In genomic region chr14:21048879-21049278, GRCm38 (mm10) we compare ENCODE assay signal across 10 mouse cellular contexts. TPM values are rescaled to one million over a fixed set of nuclear protein-coding genes. Genes with fewer than 3 reads are reported as not detected.
DNase-seq lines count a peak whose midpoint lies in the region; ATAC-seq and TF ChIP-seq lines count a peak whose summit lies in the region.
"Had no signal": no experiment of that assay in that cellular context is flagged by ENCODE, and none has a peak within 500 bp of the region (broad histone marks: within the 10 kb centered on the region; RNA-seq: fewer than 3 reads in every experiment).

No protein-coding gene starts in this region.

- H3K4me1 ChIP-seq in kidney, adult 2 months (ENCODE audit: control insufficient read depth, insufficient read depth, low read length): peaks cover 3% of the 10 kb centered on the region; the same call in 1 of the 2 replicates
- peaks cover 10% of the 10 kb centered on the region for H3K4me1 ChIP-seq in kidney, embryonic 16.5 days (ENCODE audit: insufficient read depth, low read length)
- H3K4me1 ChIP-seq in midbrain, embryonic 15.5 days: peaks cover 16% of the 10 kb centered on the region
- H3K4me1 ChIP-seq in midbrain, embryonic 13.5 days (replicated peaks): peaks cover 12% of the 10 kb centered on the region

- no peaks in the 10 kb centered on the region; the same call in 1 of the 2 replicates for H3K36me3 ChIP-seq in kidney, adult 2 months (ENCODE audit: control insufficient read depth, insufficient read depth, low read length)
- no peaks in the 10 kb centered on the region for H3K36me3 ChIP-seq in kidney, embryonic 16.5 days (ENCODE audit: insufficient read depth, low read length)
- 0 out of 2 replicates have a peak, but pooled peaks cover 3% of the 10 kb centered on the region for H3K36me3 ChIP-seq in midbrain, embryonic 15.5 days (replicated peaks)
- 0 out of 2 replicates have a peak, but pooled peaks cover 8% of the 10 kb centered on the region for H3K36me3 ChIP-seq in midbrain, embryonic 13.5 days

- H3K9me3 ChIP-seq in kidney, embryonic 16.5 days (ENCODE audit: low read length): peaks cover 3% of the 10 kb centered on the region; the same call in 1 of the 2 replicates
- H3K9me3 ChIP-seq in midbrain, embryonic 15.5 days: no peaks in the 10 kb centered on the region
- no peaks in the 10 kb centered on the region for H3K9me3 ChIP-seq in midbrain, embryonic 13.5 days
- H3K9me3 ChIP-seq: embryonic facial prominence, embryonic 15.5 days had no signal

- H3K4me3 ChIP-seq in kidney, adult 2 months (ENCODE audit: insufficient read depth, low read depth, low read length): no peak overlapping the region
- H3K4me3 ChIP-seq in kidney, embryonic 16.5 days (ENCODE audit: low read length): no peak overlapping the region
- no peak overlapping the region for H3K4me3 ChIP-seq in midbrain, embryonic 15.5 days
- H3K4me3 ChIP-seq in midbrain, embryonic 13.5 days (replicated peaks): no peak overlapping the region
- H3K4me3 ChIP-seq: embryonic facial prominence, embryonic 15.5 days; limb, embryonic 13.5 days had no signal

- H3K4me2 ChIP-seq in kidney, embryonic 16.5 days (replicated peaks; ENCODE audit: low read depth, low read length): no peak overlapping the region
- no peak overlapping the region for H3K4me2 ChIP-seq in midbrain, embryonic 15.5 days
- no peak overlapping the region for H3K4me2 ChIP-seq in midbrain, embryonic 13.5 days (replicated peaks)
- H3K4me2 ChIP-seq: embryonic facial prominence, embryonic 15.5 days; limb, embryonic 13.5 days had no signal

- H3K27ac ChIP-seq in kidney, adult 2 months (ENCODE audit: insufficient read depth, low read depth, low read length): no peak overlapping the region
- H3K27ac ChIP-seq in kidney, embryonic 16.5 days (ENCODE audit: low read length): no peak overlapping the region
- no peak overlapping the region for H3K27ac ChIP-seq in midbrain, embryonic 15.5 days
- H3K27ac ChIP-seq in midbrain, embryonic 13.5 days: no peak overlapping the region
- H3K27ac ChIP-seq: embryonic facial prominence, embryonic 15.5 days; limb, embryonic 13.5 days had no signal

- no peaks in the 10 kb centered on the region for H3K27me3 ChIP-seq in kidney, adult 2 months (replicated peaks; ENCODE audit: control insufficient read depth, insufficient read depth, low read length)
- H3K27me3 ChIP-seq in kidney, embryonic 16.5 days (ENCODE audit: insufficient read depth, low read length): no peaks in the 10 kb centered on the region
- H3K27me3 ChIP-seq in midbrain, embryonic 15.5 days (replicated peaks): no peaks in the 10 kb centered on the region
- no peaks in the 10 kb centered on the region for H3K27me3 ChIP-seq in midbrain, embryonic 13.5 days
- H3K27me3 ChIP-seq: embryonic facial prominence, embryonic 15.5 days; limb, embryonic 13.5 days had no signal

- no peak for TF ChIP-seq POLR2A in kidney, adult 2 months (IDR thresholded peaks at IDR 0.05; ENCODE audit: low read depth, low read length)

- no peak for ATAC-seq in kidney, embryonic 16.5 days (ENCODE audit: low FRiP score, low TSS enrichment)
- ATAC-seq in midbrain, embryonic 15.5 days (replicated peaks): no peak
- ATAC-seq in midbrain, embryonic 13.5 days: no peak

- peak; percentile 66 for TF ChIP-seq CTCF in kidney, adult 2 months (conservative IDR thresholded peaks at IDR 0.05; ENCODE audit: insufficient read depth, insufficient read length, low read depth, low read length)

- peak; percentile 59 for DNase-seq in kidney, adult 2 months
- peak; percentile 77 for DNase-seq in R1 (ENCODE audit: low read depth, low spot score)
- DNase-seq in forelimb bud, embryonic 11.5 days (ENCODE audit: low read depth, low spot score): peak; percentile 14
- DNase-seq in lung, postnatal 14 days: peak; percentile 72
- peak; percentile 72 for DNase-seq in thymus, postnatal 4 days

- no peak overlapping the region for H3K9ac ChIP-seq in kidney, embryonic 16.5 days (replicated peaks; ENCODE audit: low read length)
- no peak overlapping the region for H3K9ac ChIP-seq in midbrain, embryonic 15.5 days
- H3K9ac ChIP-seq in midbrain, embryonic 13.5 days (replicated peaks): no peak overlapping the region
- H3K9ac ChIP-seq: embryonic facial prominence, embryonic 15.5 days; limb, embryonic 13.5 days had no signal

RNA-seq across cellular contexts. Expression of gene Ap3m1, which starts 3.4 kb away (rescaled TPM):
- polyA plus RNA-seq in kidney, adult 2 months (2012; rRNA removed): 23.5 and 25.5 TPM in 2 replicates
- polyA plus RNA-seq in kidney, embryonic 16.5 days (2015; fragmentation: Nextera tagmentation; extraction: Ambion mirVana): 79.1 and 82.5 TPM in 2 replicates
- polyA plus RNA-seq in midbrain, embryonic 15.5 days (2015; fragmentation: Nextera tagmentation; extraction: Ambion mirVana): 78.2 and 80.9 TPM in 2 replicates
- 103 TPM in 2 replicates for polyA plus RNA-seq in midbrain, embryonic 13.5 days (2015; fragmentation: Nextera tagmentation; extraction: Ambion mirVana)

RNA-seq across cellular contexts. Expression of gene Adk, which starts 3.5 kb away (rescaled TPM):
- 92.5 and 121 TPM in 2 replicates for polyA plus RNA-seq in kidney, adult 2 months (2012; rRNA removed)
- 158 and 167 TPM in 2 replicates for polyA plus RNA-seq in kidney, embryonic 16.5 days (2015; fragmentation: Nextera tagmentation; extraction: Ambion mirVana)
- 34.8 and 38.4 TPM in 2 replicates for polyA plus RNA-seq in midbrain, embryonic 15.5 days (2015; fragmentation: Nextera tagmentation; extraction: Ambion mirVana)
- 50.0 and 53.5 TPM in 2 replicates for polyA plus RNA-seq in midbrain, embryonic 13.5 days (2015; fragmentation: Nextera tagmentation; extraction: Ambion mirVana)

Comparison
In these comparisons a context has a peak if more than half of its experiments do, and no peak if none do; other contexts are left out.
1. DNase-seq: peak in every context shown above with its lines; median percentile 77 in R1; 72 in lung, postnatal 14 days; 72 in thymus, postnatal 4 days; 59 in kidney, adult 2 months; 14 in forelimb bud, embryonic 11.5 days.